Mouse (Mus musculus): Measurements from ENCODE around the gene Gbf1. TPM values are rescaled to one million over a fixed set of nuclear protein-coding genes. Genes with fewer than 3 reads are reported as not detected.

The Gbf1 gene
- total RNA-seq, 2 experiments from 2014 or later = 100 TPM

- intact Hi-C loops (cut with DNase I) = no loop called here
- DNase-seq (ENCODE audit: extremely low spot score in 1 of 2, low spot score in 2 of 2) = peak in 1 of 2 experiments; percentile 32
These were observed 156.0 kb downstream of the Gbf1 start for GRCm38 (mm10) chr19:46308303-46308702.

GRCm38 (mm10) chr19:46308706-46309435, 156.6 kb downstream of the Gbf1 start:
- peak; percentile 83 to 93 for DNase-seq (ENCODE audit: extremely low spot score in 1 of 2, low spot score in 2 of 2)
- intact Hi-C loops (cut with DNase I) = no loop called here

GRCm38 (mm10) chr19:46309651-46310305, 157.5 kb downstream of the Gbf1 start:
- intact Hi-C loops (cut with DNase I) = no loop called here
- peak in 1 of 2 experiments; percentile 23 for DNase-seq (ENCODE audit: extremely low spot score in 1 of 2, low spot score in 2 of 2)

- no peak for DNase-seq (ENCODE audit: extremely low spot score in 1 of 2, low spot score in 2 of 2)
- intact Hi-C loops (cut with DNase I) = no loop called here
These were observed 158.1 kb downstream of the Gbf1 start for GRCm38 (mm10) chr19:46310312-46310865.

- DNase-seq (ENCODE audit: extremely low spot score in 1 of 2, low spot score in 2 of 2) = no peak
- intact Hi-C loops (cut with DNase I) = no loop called here
These were observed 159.0 kb downstream of the Gbf1 start for GRCm38 (mm10) chr19:46311341-46311740.

GRCm38 (mm10) chr19:46312566-46312965, 160.3 kb downstream of the Gbf1 start:
- intact Hi-C loops (cut with DNase I) = no loop called here

GRCm38 (mm10) chr19:46313116-46313515, 160.8 kb downstream of the Gbf1 start:
- peak in 1 of 2 experiments; percentile 23 for DNase-seq (ENCODE audit: extremely low spot score in 1 of 2, low spot score in 2 of 2)
- intact Hi-C loops (cut with DNase I) = no loop called here

More at GRCm38 (mm10) chr19:46312566-46312965, 160.3 kb downstream of the Gbf1 start:
- peak in 1 of 2 experiments; percentile 31 for DNase-seq (ENCODE audit: extremely low spot score in 1 of 2, low spot score in 2 of 2)

GRCm38 (mm10) chr19:46313591-46313990, 161.3 kb downstream of the Gbf1 start:
- intact Hi-C loops (cut with DNase I) = no loop called here
- DNase-seq (ENCODE audit: extremely low spot score in 1 of 2, low spot score in 2 of 2) = peak in 1 of 2 experiments; percentile 20

GRCm38 (mm10) chr19:46314151-46314601, 161.9 kb downstream of the Gbf1 start:
- intact Hi-C loops (cut with DNase I) = no loop called here
- DNase-seq (ENCODE audit: extremely low spot score in 1 of 2, low spot score in 2 of 2) = peak in 1 of 2 experiments; percentile 49

- intact Hi-C loops (cut with DNase I) = no loop called here
- peak; percentile 1 to 25 for DNase-seq (ENCODE audit: extremely low spot score in 1 of 2, low spot score in 2 of 2)
These were observed 162.8 kb downstream of the Gbf1 start for GRCm38 (mm10) chr19:46314872-46315742.

- DNase-seq (ENCODE audit: extremely low spot score in 1 of 2, low spot score in 2 of 2) = peak; percentile 1 to 23
- intact Hi-C loops (cut with DNase I) = no loop called here
These were observed 163.7 kb downstream of the Gbf1 start for GRCm38 (mm10) chr19:46315752-46316610.

- intact Hi-C loops (cut with DNase I) = no loop called here
- DNase-seq (ENCODE audit: extremely low spot score in 1 of 2, low spot score in 2 of 2) = peak; percentile 72 to 75
These were observed 164.7 kb downstream of the Gbf1 start for GRCm38 (mm10) chr19:46316846-46317545.

- intact Hi-C loops (cut with DNase I) = no loop called here
- peak in 1 of 2 experiments; percentile 50 for DNase-seq (ENCODE audit: extremely low spot score in 1 of 2, low spot score in 2 of 2)
These were observed 165.2 kb downstream of the Gbf1 start for GRCm38 (mm10) chr19:46317546-46317885.

- peak in 1 of 2 experiments; percentile 76 for DNase-seq (ENCODE audit: extremely low spot score in 1 of 2, low spot score in 2 of 2)
- intact Hi-C loops (cut with DNase I) = no loop called here
These were observed 165.7 kb downstream of the Gbf1 start for GRCm38 (mm10) chr19:46318031-46318471.

- intact Hi-C loops (cut with DNase I) = no loop called here
- peak; percentile 88 to 89 for DNase-seq (ENCODE audit: extremely low spot score in 1 of 2, low spot score in 2 of 2)
These were observed 166.5 kb downstream of the Gbf1 start for GRCm38 (mm10) chr19:46318586-46319378.

- intact Hi-C loops (cut with DNase I) = no loop called here
- DNase-seq (ENCODE audit: extremely low spot score in 1 of 2, low spot score in 2 of 2) = no peak
These were observed 167.9 kb downstream of the Gbf1 start for GRCm38 (mm10) chr19:46320076-46320785.

Measured in left cerebral cortex, postnatal 10 days (tissue).